Mouse (Mus musculus) frontal cortex, postnatal 25 days (tissue): ENCODE results near the gene Foxj2.

Experiments used
- DNase-seq, 2 experiments: peaks; one replicate each; pipeline ENCODE4 v3.0.0; 2022; ENCODE audit warnings: low spot score in 2 of 2

Foxj2 gene

GRCm38 (mm10) chr6:122819306-122820070 lies at the start of gene Foxj2:
TSS of gene Foxj2 (plus strand) at chr6:122819914.
- peak in 1 of 2 experiments; percentile 44 for DNase-seq

GRCm38 (mm10) chr6:122770760-122771315 lies 48.9 kb upstream of the Foxj2 start:
- DNase-seq: no peak

GRCm38 (mm10) chr6:122772701-122773100 lies 47.0 kb upstream of the Foxj2 start:
- DNase-seq: no peak

GRCm38 (mm10) chr6:122774345-122774744 lies 45.4 kb upstream of the Foxj2 start:
- DNase-seq: no peak

DNA sequence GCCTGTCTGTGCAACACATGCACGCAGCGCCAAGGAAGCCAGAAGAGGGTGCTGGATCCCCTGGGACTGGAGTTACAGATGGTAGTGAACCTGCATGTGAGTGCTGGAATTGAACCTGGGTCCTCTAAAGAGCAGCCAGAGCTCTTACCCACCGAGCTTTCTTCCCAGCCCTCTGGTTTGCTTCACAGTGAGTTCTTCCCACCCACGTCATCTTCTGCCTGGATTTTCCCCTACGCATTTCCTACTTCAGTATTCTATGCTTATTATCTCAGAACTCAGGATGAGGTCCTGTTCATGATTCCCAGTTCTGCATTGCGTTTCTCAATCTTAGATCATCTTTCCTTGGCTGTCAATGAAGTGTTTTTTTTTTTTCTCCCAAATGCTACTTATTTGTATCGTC lies 43.7 kb upstream of the Foxj2 start:
- DNase-seq: no peak

DNA sequence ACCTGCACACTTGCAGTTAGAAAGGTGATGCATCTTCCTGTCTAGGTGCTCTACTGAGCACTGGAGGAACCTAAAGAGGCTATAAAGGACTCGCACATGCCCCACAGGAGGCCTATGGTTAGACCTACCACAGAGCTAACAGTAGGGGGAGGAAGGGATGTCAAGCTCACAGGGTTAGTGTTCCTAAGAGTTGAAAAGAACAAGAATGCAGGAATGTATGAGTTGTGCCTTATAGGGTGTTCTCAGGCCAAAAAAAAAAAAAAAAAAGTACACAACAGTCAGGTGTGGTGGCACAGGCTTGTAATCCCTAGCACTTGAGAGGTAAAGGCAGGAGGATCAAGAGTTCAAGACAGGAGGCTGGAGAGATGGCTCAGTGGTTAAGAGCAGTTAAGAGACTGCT lies 39.8 kb upstream of the Foxj2 start:
- no peak for DNase-seq

GRCm38 (mm10) chr6:122781167-122781566 lies 38.5 kb upstream of the Foxj2 start:
- DNase-seq: no peak

DNA sequence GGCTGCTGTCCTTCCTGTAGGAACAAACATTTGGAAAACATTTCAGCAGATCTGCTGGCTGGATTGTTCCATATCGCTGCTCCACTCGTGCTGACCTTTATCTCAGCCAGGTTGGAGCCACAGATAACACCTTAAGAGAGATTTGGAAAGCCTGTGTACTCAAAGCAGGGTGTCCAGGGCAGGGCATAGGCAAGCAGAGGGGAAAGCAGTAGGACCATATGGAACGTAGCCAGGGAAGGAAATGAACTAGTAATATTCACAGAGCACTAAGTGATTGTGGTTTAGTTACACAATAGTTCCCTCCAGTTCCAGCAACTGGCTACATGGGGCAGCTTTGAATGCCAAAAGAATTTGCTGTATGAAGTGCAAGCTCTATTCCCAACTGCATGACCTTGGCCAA lies 37.5 kb upstream of the Foxj2 start:
- no peak for DNase-seq

- no peak for DNase-seq
These were observed 34.8 kb upstream of the Foxj2 start for GRCm38 (mm10) chr6:122784866-122785265.

DNA sequence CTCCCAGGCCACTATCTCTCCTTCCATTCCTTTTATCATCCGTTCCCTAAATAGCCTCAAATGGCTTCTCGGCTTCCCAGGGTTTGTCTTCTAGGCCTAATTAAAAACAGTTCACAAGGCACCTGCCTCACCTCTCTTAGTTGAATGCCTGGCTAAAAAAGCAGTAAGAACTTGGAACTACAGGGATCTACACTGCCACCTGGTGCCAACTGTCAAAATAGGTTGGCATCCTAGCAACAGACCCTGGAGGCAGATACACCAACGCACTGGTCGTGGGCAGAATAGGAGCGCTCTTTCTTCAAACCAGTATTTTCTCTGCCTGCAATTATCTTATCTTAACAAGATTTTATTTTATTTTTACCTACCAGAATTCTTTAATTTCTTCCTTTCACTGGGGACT lies 33.4 kb upstream of the Foxj2 start:
- DNase-seq: peak; percentile 61 to 75

- no peak for DNase-seq
These were observed 24.3 kb upstream of the Foxj2 start for GRCm38 (mm10) chr6:122795254-122795935.

DNA sequence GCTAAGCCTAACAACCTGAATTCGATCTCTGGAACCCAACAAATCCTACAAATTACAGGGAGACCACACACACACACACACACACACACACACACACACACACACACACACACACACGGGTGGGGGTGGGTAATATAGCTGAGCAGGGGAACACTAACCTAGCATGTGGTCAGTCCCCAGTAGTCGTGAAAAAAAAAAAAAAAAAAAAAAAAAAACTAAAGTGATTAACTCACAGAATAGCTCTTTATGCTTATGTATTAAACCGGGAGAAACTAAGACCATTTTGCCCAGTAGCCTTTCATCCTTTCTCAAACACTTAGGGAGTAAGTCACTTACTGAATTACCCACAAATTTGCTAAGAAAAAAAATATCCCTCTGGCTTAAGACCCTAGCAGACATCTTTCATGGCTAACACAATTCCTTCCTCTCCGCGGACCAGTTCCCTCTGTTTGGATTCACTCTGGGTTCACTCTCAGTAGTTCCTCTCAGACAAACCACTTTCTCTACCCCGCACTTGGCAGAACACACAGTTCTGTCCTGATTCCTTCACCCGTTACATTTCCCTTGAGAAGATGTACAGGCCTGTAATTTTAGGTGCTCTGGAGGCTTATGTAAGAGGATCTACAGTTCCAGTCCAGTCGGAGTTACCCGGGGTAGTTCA lies 18.9 kb upstream of the Foxj2 start:
- DNase-seq: no peak

DNA sequence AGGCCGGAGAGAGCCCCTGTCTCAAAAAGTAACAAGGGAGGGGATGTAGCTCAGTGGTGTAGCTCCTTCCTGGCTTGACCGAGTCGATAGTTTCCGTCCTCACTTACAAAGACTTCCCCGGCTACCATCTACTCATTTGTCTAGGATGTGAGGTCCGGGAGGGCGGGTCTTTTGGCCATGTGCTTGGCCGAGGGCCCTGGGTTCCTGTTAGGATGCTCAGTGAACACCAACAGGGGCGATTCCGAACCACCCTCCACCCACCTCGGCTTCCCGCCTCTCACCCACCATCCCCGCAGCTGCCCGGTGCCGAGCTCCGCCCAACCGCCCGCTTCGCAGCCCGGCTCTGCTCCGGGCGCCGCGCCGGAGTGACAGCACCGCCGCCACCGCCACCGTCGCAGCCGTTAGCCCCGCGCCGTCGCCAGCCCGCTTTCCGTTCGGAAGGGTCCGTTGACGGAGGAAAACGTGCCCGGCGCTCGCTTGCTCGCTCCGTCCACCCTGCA lies 18.4 kb upstream of the Foxj2 start, which contains the start of gene Slc2a3:
Slc2a3 (minus strand) TSS at position 340 of the 500 bp plus-strand sequence.
- peak in 1 of 2 experiments; percentile 46 for DNase-seq

- peak in 1 of 2 experiments; percentile 34 for DNase-seq
These were observed 17.8 kb upstream of the Foxj2 start for GRCm38 (mm10) chr6:122801801-122802514.

DNA sequence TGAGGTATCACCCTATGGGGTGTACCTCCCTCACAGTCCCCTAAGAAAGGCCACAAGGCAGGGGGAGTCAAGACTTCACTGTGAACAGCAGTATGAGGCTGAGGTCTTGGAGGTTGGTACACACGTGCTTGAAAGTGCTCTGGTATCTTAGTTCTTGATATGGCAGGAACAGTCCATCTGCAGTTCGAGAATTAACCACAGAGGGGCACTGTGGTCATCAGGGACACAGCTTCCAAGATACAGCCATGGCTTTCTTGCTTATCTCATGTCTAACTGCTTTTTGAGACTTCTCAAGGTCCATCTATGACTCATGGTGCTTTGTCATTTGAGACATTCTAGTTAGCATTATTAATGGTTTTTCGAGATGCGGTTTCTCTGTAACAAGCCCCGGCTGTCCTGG lies 15.3 kb upstream of the Foxj2 start:
- peak; percentile 76 to 77 for DNase-seq

DNA sequence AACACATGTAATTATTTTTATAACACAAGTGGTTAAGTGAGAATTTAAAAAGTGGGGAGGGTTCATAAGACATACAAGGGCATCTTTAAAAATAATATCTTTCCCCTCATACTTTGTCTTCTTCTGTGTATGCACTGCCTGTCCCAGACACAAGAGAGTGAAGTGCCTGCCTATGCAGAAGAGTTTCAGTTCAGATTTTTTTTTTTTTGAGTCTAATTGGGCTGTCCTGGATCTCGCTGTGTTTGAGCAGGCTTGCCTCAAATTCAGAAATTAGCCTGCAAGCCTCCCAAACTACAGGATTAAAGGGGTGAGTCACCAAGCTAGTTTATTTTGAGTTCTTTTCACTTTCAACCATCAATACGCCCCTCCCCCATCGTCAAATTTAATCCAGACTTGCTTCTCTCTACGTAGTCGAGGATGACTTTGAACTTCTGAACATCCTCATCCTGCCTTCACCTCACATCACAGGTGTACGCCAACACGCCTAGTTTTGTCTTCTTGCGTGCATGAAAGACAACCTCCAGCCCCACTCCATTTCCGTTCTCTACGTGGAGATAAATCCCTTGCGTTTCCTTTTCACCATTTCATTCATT lies 9.6 kb upstream of the Foxj2 start:
- no peak for DNase-seq

- peak; percentile 85 to 93 for DNase-seq
These were observed 9.0 kb upstream of the Foxj2 start for GRCm38 (mm10) chr6:122810615-122811279.

- peak; percentile 71 to 80 for DNase-seq
These were observed 8.4 kb upstream of the Foxj2 start for GRCm38 (mm10) chr6:122811280-122811652.

DNA sequence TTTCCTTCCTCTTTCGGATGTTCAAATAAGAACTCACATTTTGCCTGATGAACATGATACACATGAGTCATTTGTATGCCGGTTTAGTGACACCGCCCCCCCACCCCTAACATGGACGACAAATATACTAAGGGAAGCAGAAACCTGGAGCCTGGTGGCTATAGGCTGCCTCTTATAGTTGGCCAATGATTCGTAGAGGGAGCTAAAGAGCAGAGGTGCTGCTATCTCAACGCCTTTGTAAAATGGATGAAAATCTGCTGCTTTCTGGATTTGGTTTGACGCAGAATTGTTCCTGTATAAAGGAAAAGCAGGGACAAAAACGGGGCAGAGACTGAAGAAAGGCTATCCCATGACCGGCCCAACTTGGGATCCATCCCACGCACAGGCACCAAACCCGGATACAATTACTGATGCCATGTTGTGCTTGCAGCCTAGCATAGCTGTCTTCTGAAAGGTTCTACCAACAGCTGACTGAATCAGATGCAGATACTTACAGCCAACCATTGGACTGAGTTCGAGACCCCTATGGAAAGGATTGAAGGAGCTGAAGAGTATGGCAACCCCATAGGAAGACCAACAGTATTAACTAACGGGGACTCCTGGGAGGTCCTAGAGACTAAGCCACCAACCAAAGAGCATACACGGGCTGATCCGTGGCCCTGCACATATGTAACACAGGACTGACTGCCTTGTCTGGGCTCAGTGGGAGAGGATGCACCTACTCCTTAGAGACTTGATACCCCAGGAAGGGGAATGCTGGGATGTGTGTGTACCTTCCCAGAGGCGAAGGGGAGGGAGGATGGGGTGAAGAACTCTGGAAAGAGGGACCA lies 7.7 kb upstream of the Foxj2 start:
- no peak for DNase-seq

DNA sequence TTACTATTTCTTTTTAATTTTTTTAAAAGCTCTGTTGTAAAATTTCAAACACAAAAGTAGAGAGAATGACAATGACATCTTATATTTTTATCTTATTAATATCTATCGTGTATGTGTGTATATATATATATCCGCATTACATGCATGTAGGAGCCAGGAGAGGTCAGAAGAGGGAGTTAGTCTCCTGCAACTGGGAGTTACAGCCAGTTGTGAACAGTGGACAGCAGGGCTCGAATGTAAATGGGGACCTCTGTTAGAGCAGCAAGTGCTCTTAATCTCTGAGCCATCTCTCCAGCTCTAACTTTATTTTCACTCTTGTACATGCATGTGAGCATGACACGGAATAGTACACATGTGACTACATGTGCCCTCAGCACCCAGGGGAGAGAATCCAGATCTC lies 7.0 kb upstream of the Foxj2 start:
- no peak for DNase-seq
